Mouse (Mus musculus) spleen, adult 2 months (tissue): Measurements from ENCODE around the gene Alg14. TPM values are rescaled to one million over a fixed set of nuclear protein-coding genes. Genes with fewer than 3 reads are reported as not detected.

Experiments used
- DNase-seq, 2 experiments: peaks; one replicate each; pipeline versions ENCODE4 v3.0.0 to v3.0.0-alpha.2; 2012 to 2021; ENCODE audit warnings: low spot score in 2 of 2, low read depth in 1 of 2
- H3K27ac ChIP-seq: fragments of 200-500 bp; 2 replicates; pipeline ENCODE4 v1.5.1; 2012; ENCODE audit warnings: low read length, inconsistent platforms; ENCODE audit not compliant: insufficient read depth
- H3K27me3 ChIP-seq: fragments of 200-500 bp; 2 replicates; pipeline ENCODE4 v1.6.1; 2012; ENCODE audit warnings: mild to moderate bottlenecking, moderate library complexity, low read length, inconsistent platforms; ENCODE audit not compliant: control insufficient read depth, insufficient read depth
- H3K36me3 ChIP-seq: fragments of 200-500 bp; 2 replicates; pipeline ENCODE4 v1.6.1; 2012; ENCODE audit warnings: mild to moderate bottlenecking, low read length, inconsistent platforms; ENCODE audit not compliant: control insufficient read depth, insufficient read depth
- H3K4me1 ChIP-seq: fragments of 200-500 bp; 2 replicates; pipeline ENCODE4 v1.6.1; 2011; ENCODE audit warnings: inconsistent platforms; ENCODE audit not compliant: control insufficient read depth, insufficient read depth, insufficient read length
- H3K4me3 ChIP-seq: fragments of 200-500 bp; 2 replicates; pipeline ENCODE4 v1.5.1; 2011; ENCODE audit warnings: mild to moderate bottlenecking, inconsistent platforms; ENCODE audit not compliant: insufficient read depth, insufficient read length; ENCODE audit errors: extremely low read depth
- CTCF ChIP-seq: fragments of 200-500 bp; IDR thresholded peaks from 2 replicates; pipeline ENCODE4 v1.5.1; 2011; ENCODE audit warnings: mild to moderate bottlenecking, inconsistent platforms; ENCODE audit not compliant: insufficient read depth, insufficient read length, insufficient replicate concordance; ENCODE audit errors: extremely low read depth
- POLR2A ChIP-seq: fragments of 200-500 bp; IDR thresholded peaks from 2 replicates; pipeline ENCODE4 v1.6.1; 2011; ENCODE audit warnings: low read depth, low read length, inconsistent platforms
- WGBS: fragments of 180-500 bp; shearing (Covaris S2); methylation state at CpG from one replicate; pipeline ENCODE4 v1.1.7; 2018; 5-methylcytosine and 5-hydroxymethylcytosine counted together
- polyA plus RNA-seq: library from polyadenylated mRNA; depleted of rRNA; stranded (reverse); fragments of >200 nt; gene quantifications from 2 replicates; pipeline ENCODE4 v1.2.3, GENCODE M21; 2012

Gene Alg14
- polyA plus RNA-seq, 1 experiment = 4.3 TPM

DNA sequence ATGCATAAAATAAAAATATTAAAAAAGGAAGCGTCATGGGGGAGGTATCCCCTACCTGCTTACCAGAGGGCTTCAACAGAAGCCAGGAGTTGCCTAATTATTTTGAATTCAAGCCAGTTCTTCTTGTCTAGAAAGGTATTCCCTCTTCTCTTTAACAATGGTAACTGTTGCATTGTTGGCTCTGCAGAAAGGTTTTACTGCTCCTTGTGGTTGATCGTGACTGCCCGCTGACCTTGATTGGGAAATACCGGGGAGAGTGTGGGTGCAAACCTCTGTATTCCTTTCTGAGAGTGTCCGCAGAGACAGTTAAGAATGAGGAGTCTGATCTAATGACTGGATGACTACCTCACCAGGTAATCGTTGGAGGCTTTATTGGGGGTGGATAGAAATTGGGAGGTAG, 59.7 kb downstream of the Alg14 start:
- H3K27me3 ChIP-seq = no peaks in the 10 kb centered on the region
- DNase-seq = no peak

DNA sequence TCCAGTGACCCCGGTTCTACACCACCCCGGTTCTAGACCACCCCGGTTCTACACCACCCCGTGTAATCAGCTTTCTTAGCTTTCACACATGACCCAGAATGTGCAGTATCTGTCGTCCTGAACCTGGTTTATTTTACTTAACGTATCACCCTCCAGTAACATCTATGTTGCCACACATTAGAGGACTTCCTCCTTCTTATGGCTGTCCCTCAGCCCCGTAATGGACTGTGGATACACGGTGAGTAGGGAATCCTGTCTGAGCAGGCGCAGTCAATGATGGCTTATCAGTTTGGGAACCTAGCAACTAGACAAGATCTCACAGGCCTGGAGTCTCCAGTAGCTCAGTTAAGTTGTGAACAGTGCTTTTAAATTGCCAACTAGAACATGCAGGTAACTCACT, 62.7 kb downstream of the Alg14 start:
- TF ChIP-seq POLR2A (no peak), CTCF (no peak)
- DNase-seq = no peak
- Histone ChIP-seq H3K27me3 (no peaks in the 10 kb centered on the region), H3K4me1 (peaks cover 2% of the 10 kb centered on the region; the same call in 1 of the 2 replicates), H3K4me3 (no peak overlapping the region), H3K27ac (no peak overlapping the region), H3K36me3 (no peaks in the 10 kb centered on the region)
- WGBS = 71% methylated on average over 9 of the region's 9 CpGs

More for the DNA sequence above, 59.7 kb downstream of the Alg14 start:
- H3K4me3 ChIP-seq = no peak overlapping the region
- H3K4me1 ChIP-seq = peaks cover 6% of the 10 kb centered on the region; the same call in 1 of the 2 replicates
- WGBS = 85% methylated on average over 6 of the region's 6 CpGs
- TF ChIP-seq POLR2A = no peak
- TF ChIP-seq CTCF = no peak
- H3K36me3 ChIP-seq = no peaks in the 10 kb centered on the region
- no peak overlapping the region for H3K27ac ChIP-seq

GRCm38 (mm10) chr3:121354861-121355470, 63.4 kb downstream of the Alg14 start:
- TF ChIP-seq POLR2A (no peak), CTCF (no peak)
- DNase-seq = no peak
- Histone ChIP-seq H3K4me1 (peaks cover 2% of the 10 kb centered on the region; the same call in 1 of the 2 replicates), H3K27ac (no peak overlapping the region), H3K27me3 (no peaks in the 10 kb centered on the region), H3K4me3 (no peak overlapping the region), H3K36me3 (no peaks in the 10 kb centered on the region)
- WGBS = 80% methylated on average over 18 of the region's 18 CpGs

- Histone ChIP-seq H3K4me3 (no peak overlapping the region), H3K4me1 (peaks cover 2% of the 10 kb centered on the region; the same call in 1 of the 2 replicates), H3K36me3 (no peaks in the 10 kb centered on the region), H3K27ac (no peak overlapping the region), H3K27me3 (no peaks in the 10 kb centered on the region)
- no peak for TF ChIP-seq CTCF
- no peak for TF ChIP-seq POLR2A
- 79% methylated on average over 9 of the region's 9 CpGs for WGBS
- DNase-seq = no peak
These were observed 64.0 kb downstream of the Alg14 start for GRCm38 (mm10) chr3:121355569-121355968.

DNA sequence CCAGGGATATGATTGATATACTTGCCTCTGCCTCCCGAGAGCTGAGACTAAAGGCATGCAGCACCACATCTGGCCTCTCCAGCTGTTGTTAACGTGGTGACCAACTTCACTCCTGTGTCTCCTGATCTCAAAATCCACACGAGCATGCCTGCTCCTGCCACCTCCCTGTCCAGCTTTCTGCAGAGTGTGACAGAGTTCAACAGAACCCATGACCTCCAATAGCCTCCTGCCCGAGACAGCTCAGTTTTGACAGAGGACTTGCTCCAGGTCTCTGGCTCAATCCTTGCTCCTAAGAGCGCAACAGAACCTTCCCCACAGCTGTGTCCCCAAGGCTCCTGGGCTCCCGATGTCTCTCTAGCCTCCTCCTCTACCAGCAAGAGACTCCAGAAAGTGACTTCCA, 64.5 kb downstream of the Alg14 start:
- Histone ChIP-seq H3K4me1 (peaks cover 2% of the 10 kb centered on the region; the same call in 1 of the 2 replicates), H3K27me3 (no peaks in the 10 kb centered on the region), H3K4me3 (no peak overlapping the region), H3K36me3 (no peaks in the 10 kb centered on the region), H3K27ac (no peak overlapping the region)
- TF ChIP-seq CTCF (no peak), POLR2A (no peak)
- 92% methylated on average over 6 of the region's 6 CpGs for WGBS
- no peak for DNase-seq

DNA sequence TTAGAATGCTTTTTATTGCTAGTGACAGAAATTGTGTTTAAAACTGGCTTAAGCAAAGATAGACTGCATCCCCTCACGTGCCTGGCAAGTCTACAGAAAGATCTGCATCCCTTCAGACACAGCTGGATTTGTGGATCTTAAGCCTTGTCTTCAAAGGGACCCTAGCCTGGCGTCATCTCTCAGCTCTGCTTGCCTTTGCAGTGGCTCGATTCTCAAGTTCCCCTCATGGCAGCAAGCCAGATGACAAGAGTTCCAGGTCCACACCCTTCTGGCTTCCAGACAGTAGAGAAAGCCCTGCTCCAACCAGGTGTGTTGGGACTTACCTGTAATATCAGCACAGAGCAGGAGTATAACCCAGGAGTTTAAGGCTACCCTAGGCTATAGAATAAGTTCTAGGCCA, 65.5 kb downstream of the Alg14 start:
- TF ChIP-seq POLR2A = no peak
- no peak for TF ChIP-seq CTCF
- Histone ChIP-seq H3K4me1 (peaks cover 2% of the 10 kb centered on the region; the same call in 1 of the 2 replicates), H3K36me3 (no peaks in the 10 kb centered on the region), H3K4me3 (no peak overlapping the region), H3K27ac (no peak overlapping the region), H3K27me3 (no peaks in the 10 kb centered on the region)
- no peak for DNase-seq
- WGBS = 81% methylated on average over 3 of the region's 3 CpGs

DNA sequence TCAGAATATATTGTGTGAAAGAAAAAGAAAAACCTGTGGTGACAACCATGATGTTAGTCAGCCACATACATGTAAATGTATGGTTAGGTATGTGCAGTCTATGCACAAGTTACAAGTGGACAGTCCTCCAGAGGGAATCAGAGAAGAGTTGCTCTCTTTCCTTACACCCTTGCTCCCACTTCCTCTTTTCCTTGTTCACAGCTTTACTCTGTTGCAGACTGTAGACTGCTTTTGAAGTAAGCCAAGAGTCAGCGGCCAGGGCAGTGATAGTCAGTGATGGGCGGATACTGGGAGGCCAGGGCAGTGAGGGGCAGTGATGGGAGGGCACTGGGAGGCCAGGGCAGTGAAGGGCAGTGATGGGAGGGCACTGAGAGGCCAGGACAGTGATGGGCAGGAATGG, 66.7 kb downstream of the Alg14 start:
- H3K27me3 ChIP-seq = no peaks in the 10 kb centered on the region
- no peak overlapping the region for H3K27ac ChIP-seq
- H3K4me3 ChIP-seq = no peak overlapping the region
- DNase-seq = no peak
- no peak for TF ChIP-seq CTCF
- no peaks in the 10 kb centered on the region for H3K36me3 ChIP-seq
- H3K4me1 ChIP-seq = peaks cover 4% of the 10 kb centered on the region; the same call in 1 of the 2 replicates
- 55% methylated on average over 2 of the region's 2 CpGs for WGBS
